Mouse (Mus musculus) left cerebral cortex, postnatal 25 days (tissue): Measurements from ENCODE around the gene Bfsp1. TPM values are rescaled to one million over a fixed set of nuclear protein-coding genes. Genes with fewer than 3 reads are reported as not detected.

Experiments
- DNase-seq, 2 experiments: peaks; one replicate each; pipeline ENCODE4 v3.0.0; 2022; ENCODE audit warnings: low spot score in 2 of 2, mixed read lengths in 1 of 2
- intact Hi-C: fragments of 180-260 bp; cut with DNase I; formaldehyde crosslinking; loops from one replicate; pipeline ENCODE4 v1.15.1; 2025
- total RNA-seq, 2 experiments: library from RNA; stranded (reverse); gene quantifications; 2 replicates each; pipeline ENCODE4 v1.2.3; 2021

Gene Bfsp1
- total RNA-seq, 2 experiments from 2014 or later = 0.69 to 0.87 TPM

- no peak for DNase-seq
- intact Hi-C loops = loop anchor here (2.0 to 10.0 kb wide), 2 partner anchors 420 to 588 kb away; no protein-coding TSS in a partner anchor
These were observed 1.6 kb upstream of the Bfsp1 start for GRCm38 (mm10) chr2:143864600-143864999.

GRCm38 (mm10) chr2:143859166-143859565 lies 3.8 kb downstream of the Bfsp1 start:
- no peak for DNase-seq
- intact Hi-C loops = no loop called here

GRCm38 (mm10) chr2:143853447-143853846 lies 9.5 kb downstream of the Bfsp1 start:
- no peak for DNase-seq
- intact Hi-C loops = no loop called here

DNA sequence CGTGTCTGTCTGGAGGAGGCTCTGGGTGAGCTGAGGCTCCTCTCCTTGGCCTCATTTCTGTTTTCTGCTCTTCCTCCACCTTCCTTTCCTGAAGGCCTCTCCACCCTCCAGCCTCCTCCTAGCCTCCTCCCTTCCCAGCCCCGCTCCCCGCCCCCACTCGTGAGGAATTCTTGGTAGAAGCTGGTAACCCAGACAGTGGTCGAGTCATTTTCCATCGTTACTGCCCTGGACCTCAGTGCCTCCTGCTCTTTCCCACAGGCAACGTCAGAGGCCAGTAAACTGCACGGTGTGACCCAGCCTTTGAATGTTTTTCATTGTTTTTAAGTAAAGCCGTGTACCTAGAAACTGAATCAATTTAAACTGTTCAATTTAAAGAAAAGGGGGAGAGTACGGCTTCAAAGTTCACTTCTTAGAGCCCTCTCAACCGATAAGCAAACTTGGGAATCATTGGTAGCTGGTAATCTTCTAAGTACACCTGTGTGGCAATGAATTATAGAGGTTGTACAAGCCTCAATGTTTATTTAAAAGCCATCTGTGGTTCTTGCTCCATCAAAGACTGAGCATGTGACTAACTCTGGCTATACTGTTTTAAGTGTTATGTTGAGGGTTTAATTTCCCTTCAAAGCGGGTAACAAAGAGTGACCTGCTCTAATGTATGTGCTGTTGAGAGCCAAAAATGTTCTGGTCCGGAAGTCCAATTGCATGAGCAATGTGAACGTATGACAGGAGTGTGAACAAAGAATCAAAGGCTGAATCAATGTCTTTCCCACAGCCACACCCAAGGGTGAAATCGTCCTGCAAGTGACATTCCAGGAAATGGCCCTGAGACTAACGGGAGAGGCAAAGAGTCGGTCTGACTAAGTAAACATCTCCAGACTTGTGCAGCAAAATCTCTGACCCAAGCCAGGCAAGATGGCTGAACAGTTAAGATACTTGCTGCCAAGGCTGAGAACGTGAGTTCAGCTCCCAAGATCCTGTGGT lies 10.4 kb downstream of the Bfsp1 start:
- DNase-seq = no peak
- intact Hi-C loops = no loop called here

GRCm38 (mm10) chr2:143851354-143852221 lies 11.4 kb downstream of the Bfsp1 start:
- intact Hi-C loops = no loop called here
- DNase-seq = peak; percentile 7 to 30

DNA sequence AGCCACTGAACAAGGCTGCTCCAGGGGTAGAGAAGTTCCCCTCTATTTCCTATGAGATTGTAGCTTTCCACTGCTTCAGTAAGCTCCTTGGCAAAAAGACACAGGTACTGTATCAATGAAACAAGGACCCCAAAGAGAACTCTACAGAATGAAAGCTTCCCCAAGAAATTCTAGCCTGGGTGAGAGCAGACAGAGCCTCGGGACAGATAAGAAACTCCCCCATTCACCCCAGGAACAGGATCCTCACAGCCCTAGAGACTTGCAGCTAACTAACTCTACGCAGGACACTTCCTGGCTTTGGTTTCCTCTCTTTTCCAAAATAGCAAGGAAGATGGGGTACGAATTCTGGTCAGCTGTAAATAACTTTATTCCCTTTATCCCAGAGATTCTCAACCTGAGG lies 15.7 kb downstream of the Bfsp1 start:
- intact Hi-C loops = no loop called here
- DNase-seq = no peak

- DNase-seq = peak in 1 of 2 experiments; percentile 39
- intact Hi-C loops = no loop called here
These were observed 16.2 kb downstream of the Bfsp1 start for GRCm38 (mm10) chr2:143846799-143847198.

- DNase-seq = no peak
- intact Hi-C loops = no loop called here
These were observed 18.2 kb downstream of the Bfsp1 start for GRCm38 (mm10) chr2:143844779-143845178.

- intact Hi-C loops = no loop called here
- no peak for DNase-seq
These were observed 21.4 kb downstream of the Bfsp1 start for GRCm38 (mm10) chr2:143841536-143841935.

- DNase-seq = no peak
- intact Hi-C loops = no loop called here
These were observed 22.1 kb downstream of the Bfsp1 start for GRCm38 (mm10) chr2:143840895-143841294.

- DNase-seq = no peak
- intact Hi-C loops = loop anchor here (5.0 kb wide), 1 partner anchor 138 kb away; no protein-coding TSS in a partner anchor
These were observed 23.5 kb downstream of the Bfsp1 start for GRCm38 (mm10) chr2:143839458-143839857.

DNA sequence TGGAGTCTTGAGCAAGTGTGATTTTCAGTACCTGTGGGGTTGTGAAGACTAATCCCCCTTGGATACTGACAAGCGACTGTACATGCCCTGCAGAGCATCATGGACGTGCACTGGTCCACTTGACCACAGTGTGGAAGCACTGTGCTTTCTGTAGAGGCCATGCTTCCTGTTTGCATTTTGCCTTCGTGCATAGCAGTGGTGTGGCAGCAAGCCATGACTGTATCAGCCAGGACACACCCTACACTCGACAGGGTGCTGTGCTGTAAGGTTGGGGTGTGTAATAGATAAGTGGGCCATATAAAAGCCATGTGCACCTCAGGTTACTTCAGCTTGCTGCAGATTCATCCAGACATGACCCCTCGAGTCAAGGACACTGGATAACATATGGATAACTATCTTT lies 24.3 kb downstream of the Bfsp1 start:
- intact Hi-C loops = loop anchor here (5.0 kb wide), 1 partner anchor 139 kb away; no protein-coding TSS in a partner anchor
- DNase-seq = no peak

GRCm38 (mm10) chr2:143837291-143837701 lies 25.7 kb downstream of the Bfsp1 start:
- intact Hi-C loops = loop anchor here (1.0 to 5.0 kb wide), 3 partner anchors 140 to 616 kb away; no protein-coding TSS in a partner anchor
- peak; percentile 74 to 81 for DNase-seq

- intact Hi-C loops = loop anchor here (2.0 to 5.0 kb wide), 2 partner anchors 141 to 617 kb away; no protein-coding TSS in a partner anchor
- no peak for DNase-seq
These were observed 27.2 kb downstream of the Bfsp1 start for GRCm38 (mm10) chr2:143835820-143836219.

DNA sequence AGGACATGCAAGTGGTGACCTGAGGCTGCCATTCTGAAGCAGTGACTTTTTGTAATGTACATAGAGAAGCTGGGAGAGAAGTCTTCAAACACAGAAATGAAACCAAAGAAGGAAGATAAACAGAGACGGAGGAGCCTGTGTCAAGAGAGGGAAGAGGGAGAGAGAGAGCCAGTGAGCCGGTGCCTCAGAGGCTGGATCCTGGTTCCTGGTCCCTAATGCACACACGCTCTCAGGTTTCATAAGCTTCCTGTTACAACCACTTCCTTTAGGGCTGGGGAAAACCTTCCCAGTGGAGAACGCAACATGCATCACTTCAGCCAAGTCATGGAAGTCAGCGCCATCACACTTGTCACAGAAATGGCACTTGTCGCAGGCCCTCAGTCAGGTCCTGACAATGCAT lies 28.9 kb downstream of the Bfsp1 start:
- intact Hi-C loops = no loop called here

DNA sequence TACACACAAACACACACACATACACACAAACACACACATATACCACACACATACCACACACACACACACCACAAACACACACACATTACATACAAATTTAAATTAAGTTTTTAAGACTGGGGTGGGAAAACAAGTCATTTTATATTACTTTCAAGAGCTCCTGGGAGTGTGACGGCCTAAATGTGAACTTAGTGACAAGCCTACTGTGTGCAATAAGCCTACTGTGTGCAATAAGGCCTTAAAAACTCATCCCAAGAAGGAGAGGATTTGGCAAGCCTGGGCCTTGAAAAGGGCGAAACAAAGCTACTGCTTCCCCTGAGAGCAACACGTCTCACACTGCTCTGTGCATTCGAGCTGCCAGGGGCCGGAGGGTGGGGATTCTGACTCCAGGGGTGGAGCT lies 30.3 kb downstream of the Bfsp1 start:
- intact Hi-C loops = no loop called here

More for the DNA sequence above, 28.9 kb downstream of the Bfsp1 start:
- no peak for DNase-seq

GRCm38 (mm10) chr2:143831645-143832044 lies 31.3 kb downstream of the Bfsp1 start:
- intact Hi-C loops = no loop called here
- DNase-seq = no peak

More for the DNA sequence above, 30.3 kb downstream of the Bfsp1 start:
- no peak for DNase-seq

DNA sequence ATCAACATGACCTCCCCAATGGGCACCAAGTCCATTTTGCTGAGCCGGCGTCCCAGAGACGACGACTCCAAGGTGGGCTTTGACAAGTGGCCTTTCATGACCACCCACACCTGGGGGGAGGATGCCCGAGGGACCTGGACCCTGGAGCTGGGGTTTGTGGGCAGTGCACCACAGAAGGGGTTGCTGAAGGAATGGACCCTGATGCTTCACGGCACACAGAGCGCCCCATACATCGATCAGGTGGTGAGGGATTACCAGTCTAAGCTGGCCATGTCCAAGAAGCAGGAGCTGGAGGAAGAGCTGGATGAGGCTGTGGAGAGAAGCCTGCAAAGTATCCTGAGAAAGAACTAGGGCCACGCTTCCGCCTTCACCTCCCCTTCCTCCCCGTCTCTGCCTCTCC lies 49.5 kb downstream of the Bfsp1 start:
- intact Hi-C loops = no loop called here
- no peak for DNase-seq

DNA sequence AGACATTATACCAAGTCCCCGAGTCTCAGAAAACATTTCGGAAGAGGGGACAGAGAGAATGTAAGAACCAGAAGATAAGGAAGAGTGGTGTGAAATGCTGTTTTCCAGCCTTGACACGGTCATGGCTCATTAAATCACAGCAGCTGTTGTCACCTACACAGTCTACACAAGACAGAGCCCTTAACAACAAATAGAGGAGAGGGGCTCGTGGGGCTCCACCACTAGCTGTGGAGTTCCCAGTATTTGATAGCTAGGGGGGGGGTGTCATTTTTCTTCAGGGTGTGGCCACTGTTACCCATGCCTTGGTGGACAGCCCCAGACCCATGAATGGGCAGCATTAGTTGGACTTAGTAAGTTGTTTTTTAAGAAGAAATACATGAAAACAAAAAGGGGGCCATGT lies 50.7 kb downstream of the Bfsp1 start:
- intact Hi-C loops = no loop called here
- no peak for DNase-seq

- intact Hi-C loops = no loop called here
- no peak for DNase-seq
These were observed 54.2 kb downstream of the Bfsp1 start for GRCm38 (mm10) chr2:143808789-143809188.
